Comparison of ENCODE assay signal across 22 mouse cellular contexts in genomic region chr19:10144464-10144863, GRCm38 (mm10).
"Had no signal": no experiment of that assay in that cellular context is flagged by ENCODE, and none has a peak within 500 bp of the region (broad histone marks: within the 10 kb centered on the region; RNA-seq: fewer than 3 reads in every experiment).

No protein-coding gene starts in this region.

- ATAC-seq: midbrain, embryonic 15.5 days had no signal

- H3K27ac ChIP-seq: kidney, embryonic 15.5 days; left cerebral cortex, adult 2 months; limb, embryonic 12.5 days; limb, embryonic 15.5 days; liver, embryonic 13.5 days; midbrain, embryonic 12.5 days; midbrain, embryonic 15.5 days; neural tube, embryonic 13.5 days; stomach, embryonic 15.5 days had no signal

- H3K4me1 ChIP-seq: kidney, embryonic 15.5 days; limb, embryonic 12.5 days; limb, embryonic 15.5 days; midbrain, embryonic 15.5 days; neural tube, embryonic 13.5 days; stomach, embryonic 15.5 days had no signal

- H3K27me3 ChIP-seq: kidney, embryonic 15.5 days; limb, embryonic 12.5 days; limb, embryonic 15.5 days; liver, embryonic 13.5 days; midbrain, embryonic 12.5 days; midbrain, embryonic 15.5 days; neural tube, embryonic 13.5 days; stomach, embryonic 15.5 days had no signal

- H3K36me3 ChIP-seq: kidney, embryonic 15.5 days; limb, embryonic 12.5 days; limb, embryonic 15.5 days; liver, embryonic 13.5 days; midbrain, embryonic 12.5 days; midbrain, embryonic 15.5 days; neural tube, embryonic 13.5 days; stomach, embryonic 15.5 days had no signal

- H3K4me3 ChIP-seq: kidney, embryonic 15.5 days; left cerebral cortex, adult 2 months; limb, embryonic 12.5 days; limb, embryonic 15.5 days; liver, embryonic 13.5 days; midbrain, embryonic 12.5 days; midbrain, embryonic 15.5 days; myocyte; neural tube, embryonic 13.5 days; stomach, embryonic 15.5 days had no signal

- H3K4me2 ChIP-seq: kidney, embryonic 15.5 days; limb, embryonic 12.5 days; limb, embryonic 15.5 days; liver, embryonic 13.5 days; midbrain, embryonic 12.5 days; midbrain, embryonic 15.5 days; neural tube, embryonic 13.5 days; stomach, embryonic 15.5 days had no signal

- DNase-seq: kidney, adult 8-10 months; kidney, postnatal 10 days; kidney, postnatal 36 days; layer of hippocampus, postnatal 36 days; liver, embryonic 13.5 days; lung, adult 2 months; lung, postnatal 14 days; lung, postnatal 4 days; retina, postnatal 1 day; right cerebral cortex, postnatal 25 days; spleen, adult 18-20 months; thymus, adult 18-20 months; thymus, postnatal 36 days had no signal

- H3K9me3 ChIP-seq: kidney, embryonic 15.5 days; limb, embryonic 12.5 days; limb, embryonic 15.5 days; liver, embryonic 13.5 days; midbrain, embryonic 12.5 days; midbrain, embryonic 15.5 days; neural tube, embryonic 13.5 days; stomach, embryonic 15.5 days had no signal

- H3K9ac ChIP-seq: kidney, embryonic 15.5 days; limb, embryonic 12.5 days; limb, embryonic 15.5 days; liver, embryonic 13.5 days; midbrain, embryonic 12.5 days; midbrain, embryonic 15.5 days; neural tube, embryonic 13.5 days; stomach, embryonic 15.5 days had no signal
